Mouse (Mus musculus) CH12.LX (cell line): ENCODE data around the gene Robo2. TPM values are rescaled to one million over a fixed set of nuclear protein-coding genes. Genes with fewer than 3 reads are reported as not detected.

Experiments
- DNase-seq: peaks from one replicate; pipeline ENCODE4 v3.0.0-alpha.2; 2013; ENCODE audit errors: extremely low read depth
- H3K27ac ChIP-seq: 2 replicates; pipeline ENCODE4 v1.5.1; 2012; ENCODE audit warnings: low read depth, mild to moderate bottlenecking, control low read depth, moderate library complexity; ENCODE audit not compliant: insufficient read depth
- H3K27me3 ChIP-seq: replicated peaks from 2 replicates; pipeline ENCODE3; 2012; ENCODE audit warnings: inconsistent platforms
- H3K36me3 ChIP-seq, 2 experiments: replicated peaks in 1 of 2; 2 replicates each; pipeline versions ENCODE3 to v1.6.1; 2012; ENCODE audit warnings: inconsistent platforms in 1 of 2, low read length in 1 of 2, mild to moderate bottlenecking in 1 of 2, mixed read lengths in 1 of 2, moderate library complexity in 1 of 2; ENCODE audit not compliant: control insufficient read depth in 1 of 2, insufficient read depth in 1 of 2
- H3K4me1 ChIP-seq, 2 experiments: 2 replicates each; pipeline ENCODE4 v1.6.1; 2012; ENCODE audit warnings: inconsistent platforms in 1 of 2, moderate library complexity in 1 of 2; ENCODE audit not compliant: insufficient read depth in 2 of 2, control insufficient read depth in 1 of 2
- H3K4me2 ChIP-seq: 2 replicates; pipeline ENCODE4 v1.6.1; 2012; ENCODE audit warnings: low read depth, mild to moderate bottlenecking, control low read depth; ENCODE audit not compliant: poor library complexity, insufficient read depth, severe bottlenecking
- H3K4me3 ChIP-seq, 3 experiments: fragments of 150-350 bp in 1 of 3; sonication (generic) in 1 of 3; replicated peaks in 1 of 3; 2 replicates each; pipeline versions ENCODE3 to v1.5.1; 2011 to 2012; ENCODE audit warnings: low read depth in 2 of 3, low read length in 2 of 3, mild to moderate bottlenecking in 2 of 3, moderate library complexity in 2 of 3, control low read depth in 1 of 3, improper control_type of control experiment in 1 of 3, inconsistent platforms in 1 of 3, mixed read lengths in 1 of 3; ENCODE audit not compliant: poor library complexity in 1 of 3
- H3K79me2 ChIP-seq: replicated peaks from 2 replicates; pipeline ENCODE4 v1.6.1; 2012; ENCODE audit warnings: mild to moderate bottlenecking, moderate library complexity; ENCODE audit not compliant: control insufficient read depth, poor library complexity, insufficient read depth, severe bottlenecking; ENCODE audit errors: extremely low read depth
- H3K9ac ChIP-seq: 2 replicates; pipeline ENCODE4 v1.6.1; 2012; ENCODE audit warnings: low read depth, mild to moderate bottlenecking, control low read depth, moderate library complexity; ENCODE audit not compliant: insufficient read depth
- H3K9me3 ChIP-seq: replicated peaks from 2 replicates; pipeline ENCODE3; 2012; ENCODE audit warnings: low read length, inconsistent platforms, mixed read lengths
- BHLHE40 ChIP-seq: IDR thresholded peaks from 2 replicates; pipeline ENCODE4 v1.6.1; 2011; ENCODE audit warnings: mild to moderate bottlenecking, low read depth, low read length, improper control_type of control experiment
- E2F4 ChIP-seq: IDR thresholded peaks from 2 replicates; pipeline ENCODE4 v1.6.1; 2011; ENCODE audit warnings: low read depth, low read length, improper control_type of control experiment; ENCODE audit not compliant: insufficient replicate concordance
- ELF1 ChIP-seq: IDR thresholded peaks from 2 replicates; pipeline ENCODE4 v1.6.1; 2014; ENCODE audit warnings: low read depth, mild to moderate bottlenecking, inconsistent platforms, low read length, improper control_type of control experiment
- EP300 ChIP-seq: IDR thresholded peaks from 2 replicates; pipeline ENCODE4 v1.6.1; 2011; ENCODE audit warnings: low read length, improper control_type of control experiment
- GABPA ChIP-seq: IDR thresholded peaks from 2 replicates; pipeline ENCODE4 v1.6.1; 2012; ENCODE audit warnings: low read depth, low read length, improper control_type of control experiment, inconsistent platforms; ENCODE audit not compliant: insufficient replicate concordance
- HCFC1 ChIP-seq: IDR thresholded peaks from 2 replicates; pipeline ENCODE4 v1.6.1; 2012; ENCODE audit warnings: low read depth, mild to moderate bottlenecking, inconsistent platforms, low read length, improper control_type of control experiment
- IRF4 ChIP-seq: IDR thresholded peaks from 2 replicates; pipeline ENCODE4 v1.6.1; 2014; ENCODE audit warnings: low read depth, mild to moderate bottlenecking, inconsistent platforms, low read length, improper control_type of control experiment
- MAX ChIP-seq: IDR thresholded peaks from 2 replicates; pipeline ENCODE4 v1.6.1; 2011; ENCODE audit warnings: low read length, improper control_type of control experiment
- MEF2A ChIP-seq: IDR thresholded peaks from 2 replicates; pipeline ENCODE4 v1.6.1; 2014; ENCODE audit warnings: low read depth, mild to moderate bottlenecking, inconsistent platforms, low read length, improper control_type of control experiment, borderline replicate concordance
- MYC ChIP-seq: IDR thresholded peaks from 2 replicates; pipeline ENCODE4 v1.6.1; 2011; ENCODE audit warnings: low read depth, mild to moderate bottlenecking, improper control_type of control experiment, low read length
- NELFE ChIP-seq: IDR thresholded peaks from 2 replicates; pipeline ENCODE4 v1.6.1; 2011; ENCODE audit warnings: low read depth, low read length, improper control_type of control experiment
- PAX5 ChIP-seq: IDR thresholded peaks from 2 replicates; pipeline ENCODE4 v1.6.1; 2012; ENCODE audit warnings: low read length, inconsistent platforms, mixed read lengths
- TCF12 ChIP-seq: IDR thresholded peaks from 2 replicates; pipeline ENCODE4 v1.6.1; 2014; ENCODE audit warnings: low read depth, mild to moderate bottlenecking, inconsistent platforms, low read length, improper control_type of control experiment
- USF1 ChIP-seq: IDR thresholded peaks from 2 replicates; pipeline ENCODE4 v1.6.1; 2014; ENCODE audit warnings: low read depth, mild to moderate bottlenecking, inconsistent platforms, low read length, improper control_type of control experiment
- ZKSCAN1 ChIP-seq: IDR thresholded peaks from 2 replicates; pipeline ENCODE4 v1.6.1; 2012; ENCODE audit warnings: low read depth, inconsistent platforms, low read length, improper control_type of control experiment, borderline replicate concordance
- ZMIZ1 ChIP-seq: IDR thresholded peaks from 2 replicates; pipeline ENCODE4 v1.6.1; 2012; ENCODE audit warnings: low read depth, mild to moderate bottlenecking, inconsistent platforms, low read length, improper control_type of control experiment
- ZNF384 ChIP-seq: IDR thresholded peaks from 2 replicates; pipeline ENCODE4 v1.6.1; 2012; ENCODE audit warnings: low read depth, low read length, improper control_type of control experiment, inconsistent platforms
- dilution Hi-C: fragments of 300-500 bp; cut with MboI; formaldehyde crosslinking; loops from 2 replicates; pipeline ENCODE4 v1.14.3; 2020; ENCODE audit warnings: low sequenced_read_pairs; ENCODE audit not compliant: extremely low pct_unique_long_range_greater_than_20kb, extremely low pct_ligation_motif_present
- in situ Hi-C: fragments of 300-500 bp; cut with MboI; formaldehyde crosslinking; loops from 3 replicates; pipeline ENCODE4 v1.14.3; 2019; ENCODE audit warnings: low sequenced_read_pairs, low pct_ligation_motif_present, low pct_unique_long_range_greater_than_20kb, mixed read lengths
- polyA plus RNA-seq: library from polyadenylated mRNA; unstranded; fragments of >175 nt; gene quantifications from 2 replicates; pipeline ENCODE4 v1.2.1, GENCODE M21; 2012; ENCODE audit warnings: low read depth; ENCODE audit not compliant: insufficient read length
- total RNA-seq, 2 experiments: library from RNA; depleted of rRNA; stranded (reverse); fragments of 300-350 nt in 1 of 2; fragments of >200 nt in 1 of 2; gene quantifications; 2 replicates each; pipeline ENCODE4 v1.2.3; 2012 to 2014

Gene Robo2
- total and polyA plus RNA-seq, 3 experiments, result not detected

- Histone ChIP-seq H3K9me3 (peaks cover 68% of the 10 kb centered on the region), H3K79me2 (no peaks in the 10 kb centered on the region), H3K4me3 (no peak overlapping the region), H3K4me2 (no peak overlapping the region), H3K27ac (no peak overlapping the region), H3K27me3 (no peaks in the 10 kb centered on the region), H3K4me1 (no peaks in the 10 kb centered on the region), H3K9ac (no peak overlapping the region), H3K36me3 (no peaks in the 10 kb centered on the region)
- no peak for DNase-seq
- dilution Hi-C loops, result no loop called here
- in situ Hi-C loops, result no loop called here
- no peak for TF ChIP-seq PAX5
- no peak for TF ChIP-seq MYC
- TF ChIP-seq EP300, result no peak
- no peak for TF ChIP-seq E2F4
- TF ChIP-seq ZKSCAN1, result no peak
- no peak for TF ChIP-seq TCF12
- no peak for TF ChIP-seq ZNF384
- TF ChIP-seq USF1, result no peak
- TF ChIP-seq MEF2A, result no peak
- TF ChIP-seq NELFE, result no peak
- no peak for TF ChIP-seq HCFC1
- TF ChIP-seq BHLHE40, result no peak
- TF ChIP-seq ZMIZ1, result no peak
- no peak for TF ChIP-seq IRF4
- TF ChIP-seq MAX, result no peak
Measured at GRCm38 (mm10) chr16:73877973-73878372, 533.7 kb downstream of the Robo2 start.

- H3K4me3 ChIP-seq, result no peak overlapping the region
- H3K4me1 ChIP-seq, result no peaks in the 10 kb centered on the region
- in situ Hi-C loops, result no loop called here
- peaks cover 50% of the 10 kb centered on the region for H3K9me3 ChIP-seq
- dilution Hi-C loops, result no loop called here
- H3K79me2 ChIP-seq, result no peaks in the 10 kb centered on the region
- no peak for DNase-seq
- TF ChIP-seq IRF4 (no peak), MAX (no peak), GABPA (no peak), EP300 (no peak), ELF1 (no peak), ZKSCAN1 (no peak), BHLHE40 (no peak)
- no peaks in the 10 kb centered on the region for H3K27me3 ChIP-seq
- no peak overlapping the region for H3K27ac ChIP-seq
- no peak overlapping the region for H3K4me2 ChIP-seq
- no peaks in the 10 kb centered on the region for H3K36me3 ChIP-seq
- H3K9ac ChIP-seq, result no peak overlapping the region
Measured at GRCm38 (mm10) chr16:73874991-73875390, 536.6 kb downstream of the Robo2 start.
